Mouse (Mus musculus) heart, adult 8-10 months (tissue): Measurements from ENCODE around the gene Ppp2ca. TPM values are rescaled to one million over a fixed set of nuclear protein-coding genes. Genes with fewer than 3 reads are reported as not detected.
"Not testable (repeated sequence)": the region's sequence is repeated elsewhere in the genome, so short reads cannot be mapped to it uniquely, and the experiment has no call there.

Experiments used
- DNase-seq: peaks from one replicate; pipeline ENCODE4 v3.0.0; 2022; ENCODE audit warnings: low spot score
- microRNA-seq: library from miRNA; unstranded; fragments of <30 nt; microRNA quantifications from one replicate; pipeline ENCODE4 v1.2.0, GENCODE M21; 2022
- total RNA-seq, 4 experiments: library from RNA; stranded (reverse); gene quantifications; 2 replicates each; pipeline ENCODE4 v1.2.4; 2022

The Ppp2ca gene
- total RNA-seq, 4 experiments from 2014 or later = 53.3 to 55.1 (median 54.5) TPM

- DNase-seq = no peak
These were observed 32.1 kb downstream of the Ppp2ca start for GRCm38 (mm10) chr11:52130451-52131068.

GRCm38 (mm10) chr11:52143675-52144074 lies 45.2 kb downstream of the Ppp2ca start:
- not testable (repeated sequence) for DNase-seq

GRCm38 (mm10) chr11:52145428-52145827 lies 46.9 kb downstream of the Ppp2ca start, which contains the start of gene Olfr1373:
Olfr1373 (minus strand) TSS chr11:52145528.
- DNase-seq = not testable (repeated sequence)

- DNase-seq = peak; percentile 52
These were observed 65.4 kb downstream of the Ppp2ca start for GRCm38 (mm10) chr11:52163926-52164325.

- DNase-seq = peak; percentile 19
These were observed 68.6 kb downstream of the Ppp2ca start for GRCm38 (mm10) chr11:52167126-52167525.

GRCm38 (mm10) chr11:52167901-52168302 lies 69.4 kb downstream of the Ppp2ca start:
- DNase-seq = peak; percentile 16

- DNase-seq = no peak
These were observed 70.0 kb downstream of the Ppp2ca start for GRCm38 (mm10) chr11:52168461-52168860.

Small RNAs within 50 kb of the gene (microRNA-seq; reads per million reads assigned to microRNA genes)
- gene Gm24157 (not detected), gene Mir3061 (14.3 reads per million, percentile 32 among the genes with 10 or more reads in this experiment)

Other genes with a start within 250 kb of the Ppp2ca start
- gene Jade2, start 241.0 kb upstream of the Ppp2ca start, total RNA-seq = 10 to 100 TPM in 3 of 4 experiments, 1 to 10 TPM in 1; 9.8 to 14.8 (median 11.8) TPM
- gene Cdkn2aipnl, start 131.0 kb upstream of the Ppp2ca start, total RNA-seq = 10 to 100 TPM in 3 of 4 experiments, 1 to 10 TPM in 1; 9.1 to 11.6 (median 10.4) TPM
- 100 to 1,000 TPM; 300 to 368 (median 327) TPM for gene Ube2b, start 97.9 kb upstream of the Ppp2ca start, total RNA-seq
- gene Cdkl3, start 94.5 kb upstream of the Ppp2ca start, total RNA-seq = 1 to 10 TPM; 3.8 to 5.5 (median 4.4) TPM
- not detected for gene Olfr1373, start 46.8 kb downstream of the Ppp2ca start, total RNA-seq
- not detected for gene Olfr1371, start 115.3 kb downstream of the Ppp2ca start, total RNA-seq
- gene Skp1a, start 133.3 kb downstream of the Ppp2ca start, total RNA-seq = 100 to 1,000 TPM; 243 to 269 (median 257) TPM
- 1 to 10 TPM in 1 of 4 experiments, under 1 TPM in 3; 0.44 to 1.0 (median 0.83) TPM for gene Tcf7, start 184.3 kb downstream of the Ppp2ca start, total RNA-seq